Mouse (Mus musculus) frontal cortex, postnatal 36 days (tissue): ENCODE results near the gene Runx2.
A peak's percentile ranks its signal among the peaks of the same experiment; 100 is the strongest.

Source experiments
- DNase-seq, 2 experiments: peaks; one replicate each; pipeline ENCODE4 v3.0.0; 2022; ENCODE audit warnings: low spot score in 2 of 2

Runx2 gene

DNA sequence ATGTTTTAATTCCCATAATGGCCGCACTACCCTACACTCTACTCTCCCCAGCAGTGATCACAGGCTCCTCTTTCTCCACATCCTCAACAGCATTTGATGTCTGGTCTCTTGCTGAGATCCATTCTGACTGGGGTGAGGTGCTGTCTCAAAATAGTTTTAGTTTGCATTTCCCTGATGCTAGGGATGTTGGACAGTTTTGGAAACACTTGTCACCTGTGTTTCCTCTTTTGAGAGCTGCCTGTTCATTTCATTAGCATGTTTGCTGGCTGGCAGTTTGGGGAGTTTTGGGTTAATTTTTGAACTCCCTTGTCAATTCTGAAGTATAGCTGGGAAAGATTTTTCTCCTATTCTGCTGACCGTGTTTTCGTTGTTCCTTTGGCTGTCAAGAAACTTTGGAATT lies 340.3 kb downstream of the Runx2 start:
- DNase-seq, result no peak

DNA sequence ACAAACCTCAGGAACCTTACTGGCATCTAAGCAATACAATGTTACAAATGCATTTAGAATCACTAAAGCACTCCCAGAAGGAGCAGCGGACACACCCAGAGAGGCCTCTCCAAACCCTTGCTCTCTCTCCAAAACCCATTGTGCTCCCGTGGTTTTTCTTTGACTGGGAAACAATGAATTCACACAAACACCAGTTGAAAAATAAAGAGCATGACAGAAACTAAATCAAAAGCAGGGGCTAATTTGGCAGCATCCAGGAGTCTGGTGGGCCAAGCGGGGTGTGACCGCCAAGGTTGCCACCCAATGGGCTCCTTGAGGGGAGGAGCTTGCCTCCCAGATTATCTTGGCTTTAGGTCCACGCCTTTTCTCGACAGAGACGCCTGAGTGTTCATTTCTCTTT lies 341.9 kb downstream of the Runx2 start:
- no peak for DNase-seq

GRCm38 (mm10) chr17:44463679-44464078 lies 350.9 kb downstream of the Runx2 start:
- no peak for DNase-seq

GRCm38 (mm10) chr17:44460156-44460555 lies 354.4 kb downstream of the Runx2 start:
- DNase-seq, result no peak

GRCm38 (mm10) chr17:44459029-44459428 lies 355.6 kb downstream of the Runx2 start:
- no peak for DNase-seq

DNA sequence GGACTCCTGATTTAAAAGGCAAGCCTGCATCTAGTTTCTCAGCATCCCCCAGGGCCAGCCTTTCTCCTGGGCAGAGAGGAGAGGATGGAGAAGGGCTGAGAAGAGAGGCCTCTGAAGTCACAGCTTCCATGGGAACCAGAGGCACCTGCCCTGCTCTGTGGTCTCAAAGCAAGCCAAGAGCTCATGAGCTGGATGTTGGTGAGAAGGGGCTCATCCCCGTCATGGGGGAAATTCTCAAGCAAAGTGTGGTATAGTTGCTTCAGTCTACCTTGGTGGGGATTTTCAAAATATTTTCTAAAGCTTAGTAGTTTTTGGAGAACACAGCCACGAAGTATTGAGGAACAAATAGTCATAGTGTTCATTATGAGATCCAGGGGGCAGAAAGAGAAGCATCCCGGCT lies 357.9 kb downstream of the Runx2 start:
- no peak for DNase-seq

DNA sequence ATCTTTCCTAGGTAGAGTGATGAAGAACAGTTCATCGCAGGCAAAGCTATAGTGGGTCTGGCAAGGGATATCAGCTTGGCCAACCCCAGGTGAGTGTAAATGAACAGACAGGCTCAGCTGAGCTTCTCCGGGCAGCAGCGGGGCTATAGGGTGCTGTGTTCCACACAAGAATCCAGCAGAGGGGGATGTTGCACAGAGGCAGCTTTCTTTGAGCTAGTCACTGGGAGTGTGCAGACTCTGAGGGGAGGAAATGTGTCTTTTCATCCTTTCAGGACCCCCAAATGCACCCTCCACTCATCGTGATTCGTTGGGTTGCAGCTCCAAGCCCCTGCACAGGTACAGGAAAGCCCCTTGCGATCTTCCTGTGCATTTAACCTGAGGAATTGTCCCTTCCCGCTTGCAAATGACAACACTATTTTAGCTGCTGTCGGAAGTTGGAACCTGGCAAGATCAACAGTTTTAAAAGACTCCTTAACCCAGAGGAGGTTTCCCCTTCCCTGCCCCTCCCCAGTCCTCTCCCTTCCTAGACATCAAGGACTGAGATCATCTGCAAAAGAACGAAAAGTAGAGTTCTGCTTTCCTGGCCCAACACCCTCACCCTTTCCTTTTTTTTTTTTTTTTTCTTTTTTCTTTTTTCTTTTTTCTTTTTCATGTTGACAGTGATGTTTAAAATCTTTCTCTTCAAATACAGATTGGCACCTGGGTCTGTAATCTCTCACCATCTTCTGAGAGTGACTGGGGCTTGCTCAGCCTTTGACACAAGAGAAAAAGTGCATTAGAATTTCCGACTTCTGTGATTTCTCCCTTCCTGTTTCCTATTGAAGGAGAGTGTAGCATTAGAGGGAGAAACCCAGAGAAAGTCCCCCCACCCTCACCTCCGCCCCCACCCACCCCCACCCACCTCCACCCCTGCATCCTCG lies 358.7 kb downstream of the Runx2 start:
- peak; percentile 71 to 76 for DNase-seq

- no peak for DNase-seq
These were observed 364.6 kb downstream of the Runx2 start for GRCm38 (mm10) chr17:44449915-44450471.
